Mouse (Mus musculus) inflammation-experienced regulatory T-cells, adult 6 months (primary cell): ENCODE data around the gene Ttc9b. TPM values are rescaled to one million over a fixed set of nuclear protein-coding genes. Genes with fewer than 3 reads are reported as not detected.

Source experiments
- ATAC-seq: one replicate; pipeline ENCODE4 v1.8.0; 2017
- polyA plus RNA-seq, 3 experiments: library from polyadenylated mRNA; unstranded; fragments of 100-300 nt; shearing (Covaris generic); gene quantifications; one replicate each; pipeline ENCODE4 v1.2.1; 2017

The Ttc9b gene
- polyA plus RNA-seq, 3 experiments from 2014 or later = not detected

GRCm38 (mm10) chr7:27688815-27689612 lies 35.3 kb downstream of the Ttc9b start, which contains the start of gene Zfp607b:
Gene Zfp607b, plus strand, starts transcription at chr7:27689340.
- ATAC-seq = peak; percentile 98

DNA sequence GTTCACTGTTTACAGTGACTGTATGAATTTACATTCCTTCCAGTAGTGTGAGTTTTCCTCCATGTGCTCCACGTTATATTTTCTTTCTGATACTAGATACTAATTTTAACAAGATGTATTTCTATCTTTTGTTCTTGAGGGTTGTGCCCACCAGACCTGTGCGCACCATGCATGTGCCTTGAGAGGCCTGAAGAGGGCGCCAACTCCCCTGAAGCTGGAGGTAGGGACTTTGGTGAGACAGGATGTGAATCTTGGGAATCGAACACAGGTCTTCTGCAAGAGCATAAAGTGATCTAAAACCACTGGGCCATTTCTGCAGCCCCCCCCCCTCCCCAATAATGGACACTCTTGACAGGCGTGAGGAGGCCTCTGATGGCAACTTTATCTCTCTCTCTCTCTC lies 37.4 kb downstream of the Ttc9b start:
- ATAC-seq = no peak

GRCm38 (mm10) chr7:27696711-27697110 lies 43.0 kb downstream of the Ttc9b start:
- ATAC-seq = no peak

Other genes starting within 250 kb of the Ttc9b start
- gene Sptbn4, start 206.2 kb upstream of the Ttc9b start, polyA plus RNA-seq = under 1 TPM; 0.12 to 0.23 (median 0.13) TPM
- 10 to 100 TPM in 2 of 3 experiments, 1 to 10 TPM in 1; 6.0 to 21.7 (median 17.0) TPM for gene Blvrb, start 205.9 kb upstream of the Ttc9b start, polyA plus RNA-seq
- gene Sertad3, start 180.1 kb upstream of the Ttc9b start, polyA plus RNA-seq = 10 to 100 TPM; 37.6 to 53.5 (median 42.6) TPM
- gene Sertad1, start 167.0 kb upstream of the Ttc9b start, polyA plus RNA-seq = 10 to 100 TPM; 38.7 to 44.4 (median 40.2) TPM
- gene Prx, start 154.6 kb upstream of the Ttc9b start, polyA plus RNA-seq = under 1 TPM; 0.24 to 0.52 (median 0.30) TPM
- gene Hipk4, start 130.6 kb upstream of the Ttc9b start, polyA plus RNA-seq = under 1 TPM; 0.20 to 0.33 (median 0.23) TPM
- 100 to 1,000 TPM; 155 to 246 (median 192) TPM for gene Pld3, start 100.7 kb upstream of the Ttc9b start, polyA plus RNA-seq
- 10 to 100 TPM; 16.4 to 24.4 (median 21.4) TPM for gene 2310022A10Rik, start 100.7 kb upstream of the Ttc9b start, polyA plus RNA-seq
- gene Akt2, start 62.4 kb upstream of the Ttc9b start, polyA plus RNA-seq = 10 to 100 TPM; 41.6 to 51.3 (median 43.1) TPM
- 1 to 10 TPM in 1 of 3 experiments, under 1 TPM in 2; 0.88 to 1.4 (median 0.91) TPM for gene Map3k10, start 20.7 kb downstream of the Ttc9b start, polyA plus RNA-seq
- gene Zfp607b, start 35.4 kb downstream of the Ttc9b start, polyA plus RNA-seq = 1 to 10 TPM; 1.9 to 3.5 (median 3.3) TPM
- gene Zfp60, start 77.5 kb downstream of the Ttc9b start, polyA plus RNA-seq = 10 to 100 TPM in 1 of 3 experiments, 1 to 10 TPM in 2; 7.2 to 12.6 (median 8.5) TPM
- gene Zfp626, start 153.3 kb downstream of the Ttc9b start, polyA plus RNA-seq = 1 to 10 TPM; 6.0 to 9.0 (median 6.5) TPM
- gene Zfp59, start 184.7 kb downstream of the Ttc9b start, polyA plus RNA-seq = 1 to 10 TPM; 5.8 to 8.0 (median 6.9) TPM
- gene Zfp607a, start 203.6 kb downstream of the Ttc9b start, polyA plus RNA-seq = 10 to 100 TPM in 1 of 3 experiments, 1 to 10 TPM in 2; 5.8 to 11.0 (median 8.7) TPM